Mouse (Mus musculus): ENCODE results near the gene Fam84b. TPM values are rescaled to one million over a fixed set of nuclear protein-coding genes. Genes with fewer than 3 reads are reported as not detected.
"Not testable (repeated sequence)": the region's sequence is repeated elsewhere in the genome, so short reads cannot be mapped to it uniquely, and the experiment has no call there.

The Fam84b gene
- polyA plus RNA-seq, 1 experiment from 2014 or later: 11.4 TPM

- Histone ChIP-seq H3K36me3 (ENCODE audit: control insufficient read depth, insufficient read depth, low read length) (no peaks in the 10 kb centered on the region), H3K9me3 (ENCODE audit: control insufficient read depth, low read length) (no peaks in the 10 kb centered on the region), H3K4me2 (no peak overlapping the region), H3K9ac (ENCODE audit: low read depth, low read length) (no peak overlapping the region), H3K4me1 (replicated peaks; ENCODE audit: control insufficient read depth, insufficient read depth, low read length) (peaks cover 14% of the 10 kb centered on the region), H3K27me3 (replicated peaks; ENCODE audit: control insufficient read depth, insufficient read depth, low read length) (no peaks in the 10 kb centered on the region), H3K27ac (ENCODE audit: low read depth, low read length) (no peak overlapping the region), H3K4me3 (ENCODE audit: low read depth, low read length) (no peak overlapping the region)
- 37% methylated on average over 4 of the region's 4 CpGs for WGBS
- ATAC-seq (replicated peaks; ENCODE audit: low FRiP score) (0 out of 2 replicates have a peak, but pooled peaks have one; percentile 38), DNase-seq (ENCODE audit: low spot score) (no peak)
Measured at GRCm38 (mm10) chr15:60854151-60854550, 573 bp upstream of the Fam84b start.

- H3K4me3 ChIP-seq (ENCODE audit: low read depth, low read length): no peak overlapping the region
- no peaks in the 10 kb centered on the region for H3K9me3 ChIP-seq (ENCODE audit: control insufficient read depth, low read length)
Measured at GRCm38 (mm10) chr15:60848630-60849029, 4.9 kb downstream of the Fam84b start.

GRCm38 (mm10) chr15:60846291-60846690 lies 7.3 kb downstream of the Fam84b start:
- 56% methylated on average over 6 of the region's 6 CpGs for WGBS
- no peak overlapping the region for H3K4me3 ChIP-seq (ENCODE audit: low read depth, low read length)
- H3K9me3 ChIP-seq (ENCODE audit: control insufficient read depth, low read length): no peaks in the 10 kb centered on the region
- DNase-seq (ENCODE audit: low spot score) (no peak), ATAC-seq (replicated peaks; ENCODE audit: low FRiP score) (no peak)
- H3K27me3 ChIP-seq (replicated peaks; ENCODE audit: control insufficient read depth, insufficient read depth, low read length): no peaks in the 10 kb centered on the region
- H3K4me1 ChIP-seq (replicated peaks; ENCODE audit: control insufficient read depth, insufficient read depth, low read length): no peaks in the 10 kb centered on the region; the same call in 1 of the 2 replicates
- no peaks in the 10 kb centered on the region for H3K36me3 ChIP-seq (ENCODE audit: control insufficient read depth, insufficient read depth, low read length)
- no peak overlapping the region for H3K9ac ChIP-seq (ENCODE audit: low read depth, low read length)
- H3K27ac ChIP-seq (ENCODE audit: low read depth, low read length): no peak overlapping the region
- H3K4me2 ChIP-seq: no peak overlapping the region

More at GRCm38 (mm10) chr15:60848630-60849029, 4.9 kb downstream of the Fam84b start:
- Histone ChIP-seq H3K9ac (ENCODE audit: low read depth, low read length) (no peak overlapping the region), H3K4me2 (no peak overlapping the region), H3K36me3 (ENCODE audit: control insufficient read depth, insufficient read depth, low read length) (no peaks in the 10 kb centered on the region), H3K4me1 (replicated peaks; ENCODE audit: control insufficient read depth, insufficient read depth, low read length) (peaks cover 10% of the 10 kb centered on the region), H3K27ac (ENCODE audit: low read depth, low read length) (no peak overlapping the region), H3K27me3 (replicated peaks; ENCODE audit: control insufficient read depth, insufficient read depth, low read length) (no peaks in the 10 kb centered on the region)
- DNase-seq (ENCODE audit: low spot score) (no peak), ATAC-seq (replicated peaks; ENCODE audit: low FRiP score) (no peak)
- 76% methylated on average over 3 of the region's 3 CpGs for WGBS

- DNase-seq (ENCODE audit: low spot score) (no peak), ATAC-seq (replicated peaks; ENCODE audit: low FRiP score) (no peak)
- H3K36me3 ChIP-seq (ENCODE audit: control insufficient read depth, insufficient read depth, low read length): no peaks in the 10 kb centered on the region
- peaks cover 4% of the 10 kb centered on the region; the same call in 1 of the 2 replicates for H3K4me1 ChIP-seq (replicated peaks; ENCODE audit: control insufficient read depth, insufficient read depth, low read length)
- WGBS: 31% methylated on average over 3 of the region's 3 CpGs
- H3K4me2 ChIP-seq: no peak overlapping the region
- no peak overlapping the region for H3K4me3 ChIP-seq (ENCODE audit: low read depth, low read length)
- H3K27me3 ChIP-seq (replicated peaks; ENCODE audit: control insufficient read depth, insufficient read depth, low read length): no peaks in the 10 kb centered on the region
- H3K9me3 ChIP-seq (ENCODE audit: control insufficient read depth, low read length): no peaks in the 10 kb centered on the region
- no peak overlapping the region for H3K9ac ChIP-seq (ENCODE audit: low read depth, low read length)
- H3K27ac ChIP-seq (ENCODE audit: low read depth, low read length): no peak overlapping the region
Measured at GRCm38 (mm10) chr15:60845886-60846285, 7.7 kb downstream of the Fam84b start.

- peaks cover 19% of the 10 kb centered on the region for H3K4me1 ChIP-seq (replicated peaks; ENCODE audit: control insufficient read depth, insufficient read depth, low read length)
- H3K9me3 ChIP-seq (ENCODE audit: control insufficient read depth, low read length): no peaks in the 10 kb centered on the region
- no peak overlapping the region for H3K4me2 ChIP-seq
- H3K36me3 ChIP-seq (ENCODE audit: control insufficient read depth, insufficient read depth, low read length): no peaks in the 10 kb centered on the region
- no peaks in the 10 kb centered on the region for H3K27me3 ChIP-seq (replicated peaks; ENCODE audit: control insufficient read depth, insufficient read depth, low read length)
- ATAC-seq (replicated peaks; ENCODE audit: low FRiP score) (no peak), DNase-seq (ENCODE audit: low spot score) (no peak)
- H3K27ac ChIP-seq (ENCODE audit: low read depth, low read length): no peak overlapping the region
- no peak overlapping the region for H3K4me3 ChIP-seq (ENCODE audit: low read depth, low read length)
- no peak overlapping the region for H3K9ac ChIP-seq (ENCODE audit: low read depth, low read length)
- WGBS: 66% methylated on average over 4 of the region's 4 CpGs
Measured at GRCm38 (mm10) chr15:60841785-60842184, 11.8 kb downstream of the Fam84b start.

GRCm38 (mm10) chr15:60841312-60841711 lies 12.3 kb downstream of the Fam84b start:
- H3K4me1 ChIP-seq (replicated peaks; ENCODE audit: control insufficient read depth, insufficient read depth, low read length): peaks cover 19% of the 10 kb centered on the region
- H3K27me3 ChIP-seq (replicated peaks; ENCODE audit: control insufficient read depth, insufficient read depth, low read length); H3K4me2 ChIP-seq; H3K27ac ChIP-seq (ENCODE audit: low read depth, low read length); H3K36me3 ChIP-seq (ENCODE audit: control insufficient read depth, insufficient read depth, low read length); H3K9me3 ChIP-seq (ENCODE audit: control insufficient read depth, low read length); H3K9ac ChIP-seq (ENCODE audit: low read depth, low read length); DNase-seq (ENCODE audit: low spot score); H3K4me3 ChIP-seq (ENCODE audit: low read depth, low read length): not testable (repeated sequence)
- peak; percentile 32; the same call in 1 of the 2 replicates for ATAC-seq (replicated peaks; ENCODE audit: low FRiP score)

DNA sequence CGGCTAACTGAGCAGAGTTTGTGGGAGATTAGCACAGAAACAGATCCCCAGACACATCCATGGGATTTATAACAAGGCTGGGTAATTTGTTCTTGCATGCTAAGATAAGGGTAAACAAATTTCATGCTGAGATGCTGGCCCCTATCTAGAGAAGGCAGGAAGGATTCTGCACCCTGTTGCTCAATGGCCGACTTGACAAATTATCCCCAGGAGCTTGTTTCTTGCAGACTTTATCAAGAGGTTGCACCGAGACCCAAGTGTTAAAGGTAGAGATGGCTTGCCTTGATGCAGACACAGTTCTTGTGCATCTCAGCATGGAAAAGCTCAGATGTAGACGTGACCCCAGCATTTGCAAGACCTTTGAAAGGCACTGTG lies 13.3 kb downstream of the Fam84b start:
- Histone ChIP-seq H3K4me1 (replicated peaks; ENCODE audit: control insufficient read depth, insufficient read depth, low read length) (peaks cover 23% of the 10 kb centered on the region), H3K36me3 (ENCODE audit: control insufficient read depth, insufficient read depth, low read length) (no peaks in the 10 kb centered on the region), H3K4me3 (ENCODE audit: low read depth, low read length) (no peak overlapping the region), H3K9ac (ENCODE audit: low read depth, low read length) (no peak overlapping the region), H3K27me3 (replicated peaks; ENCODE audit: control insufficient read depth, insufficient read depth, low read length) (no peaks in the 10 kb centered on the region), H3K4me2 (peak overlapping the region; percentile 18; the same call in 1 of the 2 replicates), H3K27ac (ENCODE audit: low read depth, low read length) (no peak overlapping the region), H3K9me3 (ENCODE audit: control insufficient read depth, low read length) (no peaks in the 10 kb centered on the region)
- 8% methylated on average over 4 of the region's 4 CpGs for WGBS
- ATAC-seq (replicated peaks; ENCODE audit: low FRiP score): peak; percentile 84
- no peak for DNase-seq (ENCODE audit: low spot score)

- Histone ChIP-seq H3K4me1 (replicated peaks; ENCODE audit: control insufficient read depth, insufficient read depth, low read length) (peaks cover 23% of the 10 kb centered on the region), H3K27me3 (replicated peaks; ENCODE audit: control insufficient read depth, insufficient read depth, low read length) (no peaks in the 10 kb centered on the region), H3K4me3 (ENCODE audit: low read depth, low read length) (no peak overlapping the region), H3K9ac (ENCODE audit: low read depth, low read length) (no peak overlapping the region), H3K36me3 (ENCODE audit: control insufficient read depth, insufficient read depth, low read length) (no peaks in the 10 kb centered on the region), H3K27ac (ENCODE audit: low read depth, low read length) (no peak overlapping the region), H3K9me3 (ENCODE audit: control insufficient read depth, low read length) (no peaks in the 10 kb centered on the region), H3K4me2 (peak overlapping the region; percentile 18; the same call in 1 of the 2 replicates)
- WGBS: 25% methylated on average over 3 of the region's 3 CpGs
- DNase-seq (ENCODE audit: low spot score) (no peak), ATAC-seq (replicated peaks; ENCODE audit: low FRiP score) (no peak)
Measured at GRCm38 (mm10) chr15:60839539-60840295, 13.9 kb downstream of the Fam84b start.

- no peak overlapping the region for H3K4me3 ChIP-seq (ENCODE audit: low read depth, low read length)
- ATAC-seq (replicated peaks; ENCODE audit: low FRiP score) (no peak), DNase-seq (ENCODE audit: low spot score) (no peak)
- 67% methylated on average over 8 of the region's 8 CpGs for WGBS
- no peaks in the 10 kb centered on the region for H3K9me3 ChIP-seq (ENCODE audit: control insufficient read depth, low read length)
- H3K9ac ChIP-seq (ENCODE audit: low read depth, low read length): no peak overlapping the region
- H3K4me2 ChIP-seq: no peak overlapping the region
- no peak overlapping the region for H3K27ac ChIP-seq (ENCODE audit: low read depth, low read length)
- peaks cover 23% of the 10 kb centered on the region for H3K4me1 ChIP-seq (replicated peaks; ENCODE audit: control insufficient read depth, insufficient read depth, low read length)
- H3K27me3 ChIP-seq (replicated peaks; ENCODE audit: control insufficient read depth, insufficient read depth, low read length): no peaks in the 10 kb centered on the region
- H3K36me3 ChIP-seq (ENCODE audit: control insufficient read depth, insufficient read depth, low read length): no peaks in the 10 kb centered on the region
Measured at GRCm38 (mm10) chr15:60838135-60838534, 15.4 kb downstream of the Fam84b start.
